Mouse (Mus musculus): ENCODE measurements around the gene Gm9999. TPM values are rescaled to one million over a fixed set of nuclear protein-coding genes. Genes with fewer than 3 reads are reported as not detected.
"Not testable (repeated sequence)": the region's sequence is repeated elsewhere in the genome, so short reads cannot be mapped to it uniquely, and the experiment has no call there.

Gene Gm9999
- polyA plus RNA-seq, 1 experiment from 2014 or later, result not detected

- H3K9me3 ChIP-seq (ENCODE audit: low read length), result no peaks in the 10 kb centered on the region
- H3K27me3 ChIP-seq (ENCODE audit: insufficient read depth, low read length), result no peaks in the 10 kb centered on the region
- no peak overlapping the region for H3K4me2 ChIP-seq (replicated peaks; ENCODE audit: low read depth, low read length)
- H3K4me1 ChIP-seq (ENCODE audit: insufficient read depth, low read length), result no peaks in the 10 kb centered on the region
- H3K36me3 ChIP-seq (ENCODE audit: insufficient read depth, low read length), result no peaks in the 10 kb centered on the region
- H3K9ac ChIP-seq (replicated peaks; ENCODE audit: low read length), result no peak overlapping the region
- ATAC-seq (ENCODE audit: low FRiP score, low TSS enrichment), result peak; percentile 52; the same call in 1 of the 2 replicates
- H3K27ac ChIP-seq (ENCODE audit: low read length), result no peak overlapping the region
- H3K4me3 ChIP-seq (ENCODE audit: low read length), result no peak overlapping the region
- 9% methylated on average over 6 of the region's 6 CpGs for WGBS
Measured at GRCm38 (mm10) chr7:47023530-47023929, 40.1 kb downstream of the Gm9999 start.

- H3K36me3 ChIP-seq (ENCODE audit: insufficient read depth, low read length), result no peaks in the 10 kb centered on the region
- no peaks in the 10 kb centered on the region for H3K9me3 ChIP-seq (ENCODE audit: low read length)
- no peak overlapping the region for H3K9ac ChIP-seq (replicated peaks; ENCODE audit: low read length)
- ATAC-seq (ENCODE audit: low FRiP score, low TSS enrichment), result no peak
- H3K27me3 ChIP-seq (ENCODE audit: insufficient read depth, low read length), result no peaks in the 10 kb centered on the region
- no peak overlapping the region for H3K27ac ChIP-seq (ENCODE audit: low read length)
- WGBS, result 84% methylated on average over 7 of the region's 7 CpGs
- no peak overlapping the region for H3K4me2 ChIP-seq (replicated peaks; ENCODE audit: low read depth, low read length)
- no peaks in the 10 kb centered on the region for H3K4me1 ChIP-seq (ENCODE audit: insufficient read depth, low read length)
- H3K4me3 ChIP-seq (ENCODE audit: low read length), result no peak overlapping the region
Measured at GRCm38 (mm10) chr7:47024454-47024853, 41.1 kb downstream of the Gm9999 start.

DNA sequence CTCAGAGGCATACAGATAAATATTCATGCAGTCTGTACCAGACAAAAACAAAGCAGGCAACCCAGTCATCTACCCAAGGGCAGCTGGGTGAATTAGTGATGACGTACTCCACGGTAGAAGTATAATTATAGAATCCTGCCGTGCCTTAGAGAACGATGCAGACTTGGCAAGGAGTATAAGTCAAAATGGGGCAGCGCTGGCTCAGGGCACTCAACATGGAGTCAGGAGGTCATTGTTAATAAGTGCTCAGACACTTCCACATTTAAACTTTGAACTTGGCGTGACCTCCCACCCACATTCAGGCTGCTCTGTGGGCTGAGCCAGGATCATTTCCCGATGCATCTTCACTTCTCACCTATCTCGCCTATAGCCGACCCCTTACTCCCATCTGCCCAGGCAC lies 42.0 kb downstream of the Gm9999 start:
- Histone ChIP-seq H3K9ac (replicated peaks; ENCODE audit: low read length) (no peak overlapping the region), H3K9me3 (ENCODE audit: low read length) (no peaks in the 10 kb centered on the region), H3K27me3 (ENCODE audit: insufficient read depth, low read length) (no peaks in the 10 kb centered on the region), H3K36me3 (ENCODE audit: insufficient read depth, low read length) (no peaks in the 10 kb centered on the region), H3K27ac (ENCODE audit: low read length) (no peak overlapping the region), H3K4me3 (ENCODE audit: low read length) (no peak overlapping the region), H3K4me2 (replicated peaks; ENCODE audit: low read depth, low read length) (no peak overlapping the region), H3K4me1 (ENCODE audit: insufficient read depth, low read length) (no peaks in the 10 kb centered on the region)
- WGBS, result 78% methylated on average over 9 of the region's 9 CpGs
- no peak for ATAC-seq (ENCODE audit: low FRiP score, low TSS enrichment)

- H3K4me1 ChIP-seq (ENCODE audit: insufficient read depth, low read length); ATAC-seq (ENCODE audit: low FRiP score, low TSS enrichment); H3K4me3 ChIP-seq (ENCODE audit: low read length); H3K9me3 ChIP-seq (ENCODE audit: low read length); H3K27ac ChIP-seq (ENCODE audit: low read length); H3K9ac ChIP-seq (replicated peaks; ENCODE audit: low read length); H3K4me2 ChIP-seq (replicated peaks; ENCODE audit: low read depth, low read length); H3K27me3 ChIP-seq (ENCODE audit: insufficient read depth, low read length); H3K36me3 ChIP-seq (ENCODE audit: insufficient read depth, low read length): not testable (repeated sequence)
- WGBS, result 80% methylated on average over 3 of the region's 3 CpGs
Measured at GRCm38 (mm10) chr7:47026899-47027298, 43.5 kb downstream of the Gm9999 start.

DNA sequence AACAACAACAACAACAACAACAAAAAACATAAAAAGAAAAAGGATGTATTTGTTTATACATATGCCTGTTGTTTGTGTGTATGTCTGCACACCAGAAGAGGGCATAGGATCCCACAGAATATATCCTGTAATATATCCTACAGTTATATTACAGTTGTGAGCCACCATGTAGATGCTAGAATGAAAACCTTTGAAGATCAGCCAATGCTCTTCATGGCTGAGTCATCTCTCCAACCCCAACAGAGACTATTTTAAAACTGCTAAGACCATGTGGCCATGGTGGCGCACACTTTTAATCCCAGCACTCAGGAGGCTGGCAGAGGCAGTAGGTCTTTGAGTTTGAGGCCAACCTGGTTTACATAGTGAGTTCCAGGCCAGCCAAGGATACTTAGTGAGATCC lies 44.1 kb downstream of the Gm9999 start:
- H3K27me3 ChIP-seq (ENCODE audit: insufficient read depth, low read length), result no peaks in the 10 kb centered on the region
- no peaks in the 10 kb centered on the region for H3K4me1 ChIP-seq (ENCODE audit: insufficient read depth, low read length)
- H3K4me3 ChIP-seq (ENCODE audit: low read length), result no peak overlapping the region
- no peak overlapping the region for H3K27ac ChIP-seq (ENCODE audit: low read length)
- no peak overlapping the region for H3K4me2 ChIP-seq (replicated peaks; ENCODE audit: low read depth, low read length)
- H3K9ac ChIP-seq (replicated peaks; ENCODE audit: low read length), result no peak overlapping the region
- WGBS, result 100% methylated on average over 1 of the region's 1 CpGs
- H3K9me3 ChIP-seq (ENCODE audit: low read length), result no peaks in the 10 kb centered on the region
- H3K36me3 ChIP-seq (ENCODE audit: insufficient read depth, low read length), result no peaks in the 10 kb centered on the region
- ATAC-seq (ENCODE audit: low FRiP score, low TSS enrichment), result no peak

- ATAC-seq (ENCODE audit: low FRiP score, low TSS enrichment), result no peak; the same call in 1 of the 2 replicates
- Histone ChIP-seq H3K4me3 (ENCODE audit: low read length) (no peak overlapping the region), H3K9ac (replicated peaks; ENCODE audit: low read length) (no peak overlapping the region), H3K4me1 (ENCODE audit: insufficient read depth, low read length) (no peaks in the 10 kb centered on the region), H3K27me3 (ENCODE audit: insufficient read depth, low read length) (no peaks in the 10 kb centered on the region), H3K27ac (ENCODE audit: low read length) (0 out of 2 replicates have a peak overlapping the region, but pooled peaks have one; percentile 29), H3K36me3 (ENCODE audit: insufficient read depth, low read length) (no peaks in the 10 kb centered on the region), H3K9me3 (ENCODE audit: low read length) (no peaks in the 10 kb centered on the region), H3K4me2 (replicated peaks; ENCODE audit: low read depth, low read length) (no peak overlapping the region)
- WGBS, result 78% methylated on average over 9 of the region's 9 CpGs
Measured at GRCm38 (mm10) chr7:47030517-47031193, 47.3 kb downstream of the Gm9999 start.

DNA sequence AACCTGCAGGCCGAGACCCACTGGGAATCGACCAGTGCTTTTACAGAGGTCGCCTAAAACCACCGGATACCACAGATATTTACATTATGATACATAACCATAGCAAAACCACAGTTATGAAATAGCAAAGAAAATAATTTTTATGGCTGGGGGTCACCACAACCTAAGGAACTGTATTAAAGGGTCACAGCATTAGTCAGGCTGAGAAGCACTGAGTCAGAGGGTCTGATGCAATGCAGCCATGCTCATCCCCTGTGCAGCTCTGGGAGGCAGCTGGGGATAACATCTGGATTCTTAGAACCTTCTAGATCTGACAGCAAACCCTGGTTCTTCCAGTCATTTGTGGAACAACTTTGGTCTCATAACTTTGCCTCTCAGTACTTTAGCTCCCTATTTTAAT lies 48.0 kb downstream of the Gm9999 start:
- Histone ChIP-seq H3K4me2 (replicated peaks; ENCODE audit: low read depth, low read length) (no peak overlapping the region), H3K9me3 (ENCODE audit: low read length) (no peaks in the 10 kb centered on the region), H3K36me3 (ENCODE audit: insufficient read depth, low read length) (no peaks in the 10 kb centered on the region), H3K4me3 (ENCODE audit: low read length) (no peak overlapping the region), H3K9ac (replicated peaks; ENCODE audit: low read length) (no peak overlapping the region), H3K27ac (ENCODE audit: low read length) (no peak overlapping the region), H3K4me1 (ENCODE audit: insufficient read depth, low read length) (no peaks in the 10 kb centered on the region), H3K27me3 (ENCODE audit: insufficient read depth, low read length) (no peaks in the 10 kb centered on the region)
- 84% methylated on average over 4 of the region's 4 CpGs for WGBS
- ATAC-seq (ENCODE audit: low FRiP score, low TSS enrichment), result no peak

- Histone ChIP-seq H3K9ac (replicated peaks; ENCODE audit: low read length) (no peak overlapping the region), H3K4me2 (replicated peaks; ENCODE audit: low read depth, low read length) (no peak overlapping the region), H3K4me1 (ENCODE audit: insufficient read depth, low read length) (no peaks in the 10 kb centered on the region), H3K27me3 (ENCODE audit: insufficient read depth, low read length) (no peaks in the 10 kb centered on the region), H3K27ac (ENCODE audit: low read length) (no peak overlapping the region), H3K36me3 (ENCODE audit: insufficient read depth, low read length) (no peaks in the 10 kb centered on the region), H3K9me3 (ENCODE audit: low read length) (no peaks in the 10 kb centered on the region), H3K4me3 (ENCODE audit: low read length) (no peak overlapping the region)
- no peak for ATAC-seq (ENCODE audit: low FRiP score, low TSS enrichment)
- WGBS, result 60% methylated on average over 4 of the region's 4 CpGs
Measured at GRCm38 (mm10) chr7:47034785-47035384, 51.5 kb downstream of the Gm9999 start.

- Histone ChIP-seq H3K4me1 (ENCODE audit: insufficient read depth, low read length) (no peaks in the 10 kb centered on the region), H3K36me3 (ENCODE audit: insufficient read depth, low read length) (no peaks in the 10 kb centered on the region), H3K4me2 (replicated peaks; ENCODE audit: low read depth, low read length) (no peak overlapping the region), H3K4me3 (ENCODE audit: low read length) (no peak overlapping the region), H3K27me3 (ENCODE audit: insufficient read depth, low read length) (no peaks in the 10 kb centered on the region), H3K9me3 (ENCODE audit: low read length) (no peaks in the 10 kb centered on the region), H3K9ac (replicated peaks; ENCODE audit: low read length) (no peak overlapping the region), H3K27ac (ENCODE audit: low read length) (no peak overlapping the region)
- 58% methylated on average over 8 of the region's 8 CpGs for whole genome bisulfite sequencing
- no peak for ATAC-seq (ENCODE audit: low FRiP score, low TSS enrichment)
Measured at GRCm38 (mm10) chr7:47035426-47035825, 52.0 kb downstream of the Gm9999 start.
